ENCODE assay signal across 8 mouse cellular contexts in the genomic region with DNA sequence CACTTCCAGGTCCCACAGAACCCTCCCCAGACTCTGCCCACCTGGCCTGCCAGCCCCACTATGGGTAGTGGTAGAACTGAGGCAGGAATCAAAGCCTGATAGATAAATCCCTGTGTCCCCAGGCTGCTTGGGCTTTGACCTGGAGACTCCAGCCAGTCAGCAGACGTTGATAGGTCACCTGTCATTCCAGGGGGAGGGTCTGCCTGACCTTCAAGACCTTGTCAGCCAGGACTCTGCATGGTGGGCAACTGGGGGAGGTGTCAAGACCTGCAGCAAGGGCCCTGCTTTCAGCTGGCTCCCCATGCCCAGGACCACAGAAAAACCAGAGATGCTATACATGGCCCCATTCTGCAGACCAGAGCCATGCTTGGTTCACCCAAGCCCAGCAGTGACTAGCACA. TPM values are rescaled to one million over a fixed set of nuclear protein-coding genes. Genes with fewer than 3 reads are reported as not detected.
DNase-seq lines count a peak whose midpoint lies in the region; ATAC-seq and TF ChIP-seq lines count a peak whose summit lies in the region.

No protein-coding gene starts in this region.

- H3K4me2 ChIP-seq in forebrain, postnatal 0 days (ENCODE audit: low read depth): no peak overlapping the region
- no peak overlapping the region for H3K4me2 ChIP-seq in forebrain, embryonic 14.5 days (ENCODE audit: low read length)
- H3K4me2 ChIP-seq in embryonic facial prominence, embryonic 13.5 days: no peak overlapping the region
- H3K4me2 ChIP-seq in limb, embryonic 14.5 days (replicated peaks; ENCODE audit: low read depth, low read length, severe bottlenecking): no peak overlapping the region

- H3K9me3 ChIP-seq in forebrain, postnatal 0 days (ENCODE audit: low read length): no peaks in the 10 kb centered on the region
- H3K9me3 ChIP-seq in forebrain, embryonic 14.5 days (replicated peaks; ENCODE audit: control insufficient read depth, low read length): no peaks in the 10 kb centered on the region
- H3K9me3 ChIP-seq in embryonic facial prominence, embryonic 13.5 days: no peaks in the 10 kb centered on the region
- no peaks in the 10 kb centered on the region for H3K9me3 ChIP-seq in limb, embryonic 14.5 days (ENCODE audit: control insufficient read depth, low read length)

- no peak for TF ChIP-seq CTCF in forebrain, postnatal 0 days (IDR thresholded peaks at IDR 0.05; ENCODE audit: low read depth)
- TF ChIP-seq CTCF in left cerebral cortex, adult 2 months (IDR thresholded peaks at IDR 0.05): no peak

- DNase-seq in forebrain, postnatal 0 days: no peak
- no peak for DNase-seq in forebrain, embryonic 14.5 days (ENCODE audit: low spot score)
- no peak for DNase-seq in left cerebral cortex, adult 2 months (ENCODE audit: extremely low spot score in 1 of 2, low spot score in 2 of 2)
- no peak for DNase-seq in left cerebral cortex, adult 9 months (ENCODE audit: low spot score in 2 of 2)
- DNase-seq in limb, embryonic 14.5 days (ENCODE audit: low spot score): no peak
- DNase-seq in B cell, adult 2 months: no peak
- DNase-seq in right cerebral cortex, postnatal 25 days: no peak

- no peaks in the 10 kb centered on the region; the same call in 1 of the 2 replicates for H3K27me3 ChIP-seq in forebrain, postnatal 0 days (ENCODE audit: insufficient read depth, low read length)
- H3K27me3 ChIP-seq in forebrain, embryonic 14.5 days (replicated peaks; ENCODE audit: control insufficient read depth, insufficient read depth, low read length): peaks cover under 1% of the 10 kb centered on the region; the same call in 1 of the 2 replicates
- peaks cover 9% of the 10 kb centered on the region for H3K27me3 ChIP-seq in embryonic facial prominence, embryonic 13.5 days
- 0 out of 2 replicates have a peak, but pooled peaks cover 4% of the 10 kb centered on the region for H3K27me3 ChIP-seq in limb, embryonic 14.5 days (ENCODE audit: control insufficient read depth, insufficient read depth, low read length)

- H3K9ac ChIP-seq in forebrain, postnatal 0 days: no peak overlapping the region
- no peak overlapping the region for H3K9ac ChIP-seq in forebrain, embryonic 14.5 days (ENCODE audit: low read length)
- H3K9ac ChIP-seq in embryonic facial prominence, embryonic 13.5 days: no peak overlapping the region
- H3K9ac ChIP-seq in limb, embryonic 14.5 days (ENCODE audit: low read depth, low read length, severe bottlenecking): no peak overlapping the region

- H3K27ac ChIP-seq in forebrain, postnatal 0 days (ENCODE audit: low read depth, low read length): peak overlapping the region; percentile 29; the same call in 1 of the 2 replicates
- H3K27ac ChIP-seq in forebrain, embryonic 14.5 days (ENCODE audit: low read depth, low read length): no peak overlapping the region
- peak overlapping the region; percentile 18; the same call in 1 of the 2 replicates for H3K27ac ChIP-seq in left cerebral cortex, adult 2 months
- peak overlapping the region; percentile 29 for H3K27ac ChIP-seq in embryonic facial prominence, embryonic 13.5 days
- H3K27ac ChIP-seq in limb, embryonic 14.5 days (replicated peaks; ENCODE audit: low read depth, low read length): peak overlapping the region; percentile 61

- 60% methylated on average over 1 of the region's 1 CpGs for WGBS in forebrain, postnatal 0 days
- WGBS in forebrain, embryonic 14.5 days: 58% methylated on average over 1 of the region's 1 CpGs
- WGBS in embryonic facial prominence, embryonic 13.5 days: 48% methylated on average over 1 of the region's 1 CpGs
- 40% methylated on average over 1 of the region's 1 CpGs for WGBS in limb, embryonic 14.5 days

- intact Hi-C loops in left cerebral cortex, adult 2 months (cut with DNase I): no loop called here

- H3K36me3 ChIP-seq in forebrain, postnatal 0 days (ENCODE audit: insufficient read depth): no peaks in the 10 kb centered on the region
- no peaks in the 10 kb centered on the region for H3K36me3 ChIP-seq in forebrain, embryonic 14.5 days (ENCODE audit: control insufficient read depth, insufficient read depth, low read length)
- H3K36me3 ChIP-seq in embryonic facial prominence, embryonic 13.5 days: no peaks in the 10 kb centered on the region
- no peaks in the 10 kb centered on the region for H3K36me3 ChIP-seq in limb, embryonic 14.5 days (ENCODE audit: control insufficient read depth, insufficient read depth, low read length)

- ATAC-seq in forebrain, postnatal 0 days: no peak
- no peak for ATAC-seq in forebrain, embryonic 14.5 days
- ATAC-seq in embryonic facial prominence, embryonic 13.5 days (ENCODE audit: insufficient number of reproducible peaks, insufficient read depth, low FRiP score, low TSS enrichment, low read depth): no peak
- no peak for ATAC-seq in limb, embryonic 14.5 days (ENCODE audit: low FRiP score, low read depth)

- no peak overlapping the region for H3K4me3 ChIP-seq in forebrain, postnatal 0 days (ENCODE audit: low read depth, low read length)
- H3K4me3 ChIP-seq in forebrain, embryonic 14.5 days (ENCODE audit: low read depth, low read length): no peak overlapping the region
- H3K4me3 ChIP-seq in left cerebral cortex, adult 2 months: no peak overlapping the region
- no peak overlapping the region for H3K4me3 ChIP-seq in embryonic facial prominence, embryonic 13.5 days
- H3K4me3 ChIP-seq in limb, embryonic 14.5 days (replicated peaks; ENCODE audit: low read length): no peak overlapping the region

- H3K4me1 ChIP-seq in forebrain, postnatal 0 days (ENCODE audit: insufficient read depth): no peaks in the 10 kb centered on the region
- H3K4me1 ChIP-seq in forebrain, embryonic 14.5 days (ENCODE audit: control insufficient read depth, insufficient read depth, low read length): peaks cover 2% of the 10 kb centered on the region; the same call in 1 of the 2 replicates
- H3K4me1 ChIP-seq in embryonic facial prominence, embryonic 13.5 days: peaks cover 41% of the 10 kb centered on the region
- peaks cover 51% of the 10 kb centered on the region for H3K4me1 ChIP-seq in limb, embryonic 14.5 days (ENCODE audit: control insufficient read depth, insufficient read depth, low read length)

- TF ChIP-seq POLR2A in limb, embryonic 14.5 days (IDR thresholded peaks at IDR 0.05; ENCODE audit: borderline replicate concordance, extremely low read depth, insufficient read depth, insufficient read length): no peak

RNA-seq across cellular contexts. Expression of a gene that starts 7.0 kb away (rescaled TPM):
- 11.1 and 13.2 TPM in 2 replicates for total RNA-seq in forebrain, postnatal 0 days (2014; rRNA removed)
- polyA plus RNA-seq in forebrain, postnatal 0 days (2015; fragmentation: Nextera tagmentation; extraction: Ambion mirVana): 16.4 and 16.9 TPM in 2 replicates
- polyA plus RNA-seq in forebrain, embryonic 14.5 days (2014; fragmentation: Nextera tagmentation; extraction: Ambion mirVana): 7.8 and 10.0 TPM in 2 replicates
- total RNA-seq in left cerebral cortex, adult 2 months (2021): 1 to 10 TPM; 5.9 TPM
- polyA plus RNA-seq in embryonic facial prominence, embryonic 13.5 days (2015; fragmentation: Nextera tagmentation; extraction: Ambion mirVana): 4.6 and 5.0 TPM in 2 replicates
- 48.8 and 73.1 TPM in 2 replicates for polyA plus RNA-seq in limb, embryonic 14.5 days (2012; rRNA removed)
- 49.2 and 59.2 TPM in 2 replicates for polyA plus RNA-seq in limb, embryonic 14.5 days (2014; fragmentation: Nextera tagmentation; extraction: Ambion mirVana)
